Mouse (Mus musculus) bone marrow, adult 2 months (tissue): ENCODE data around the gene Ugt1a2. TPM values are rescaled to one million over a fixed set of nuclear protein-coding genes. Genes with fewer than 3 reads are reported as not detected.

Experiments
- H3K27ac ChIP-seq: fragments of 200-500 bp; 2 replicates; pipeline ENCODE4 v1.5.1; 2012; ENCODE audit warnings: low read depth, mild to moderate bottlenecking, control low read depth, inconsistent platforms, low read length; ENCODE audit not compliant: control insufficient read depth, poor library complexity, insufficient read depth
- H3K4me1 ChIP-seq: fragments of 200-500 bp; 2 replicates; pipeline ENCODE4 v1.6.1; 2011; ENCODE audit warnings: low read length; ENCODE audit not compliant: control insufficient read depth, insufficient read depth
- H3K4me3 ChIP-seq: fragments of 200-500 bp; replicated peaks from 2 replicates; pipeline ENCODE3; 2011; ENCODE audit warnings: mild to moderate bottlenecking, low read depth, low read length, control low read depth; ENCODE audit not compliant: control insufficient read depth
- CTCF ChIP-seq: fragments of 200-500 bp; IDR thresholded peaks from 2 replicates; pipeline ENCODE4 v1.5.1; 2011; ENCODE audit warnings: low read length, control low read depth; ENCODE audit not compliant: control insufficient read depth, insufficient read depth
- POLR2A ChIP-seq: fragments of 200-500 bp; IDR thresholded peaks from 2 replicates; pipeline ENCODE4 v1.6.1; 2011; ENCODE audit warnings: low read depth, mild to moderate bottlenecking, control low read depth, low read length, borderline replicate concordance; ENCODE audit not compliant: control insufficient read depth
- WGBS: fragments of 180-500 bp; shearing (Covaris S2); methylation state at CpG from one replicate; pipeline ENCODE4 v1.1.7; 2018; 5-methylcytosine and 5-hydroxymethylcytosine counted together
- polyA plus RNA-seq: library from polyadenylated mRNA; stranded (reverse); fragments of >200 nt; gene quantifications from 2 replicates; pipeline ENCODE4 v1.2.4, GENCODE M21; 2011; ENCODE audit warnings: low replicate concordance; ENCODE audit not compliant: missing spikeins, insufficient read depth, insufficient read length

The Ugt1a2 gene
- polyA plus RNA-seq, 1 experiment: 5.8 TPM

- H3K27ac ChIP-seq: no peak overlapping the region
- no peaks in the 10 kb centered on the region; the same call in 1 of the 2 replicates for H3K4me1 ChIP-seq
- WGBS: 66% methylated on average over 7 of the region's 7 CpGs
- TF ChIP-seq CTCF (no peak), POLR2A (no peak)
- no peak overlapping the region for H3K4me3 ChIP-seq
These were observed 27.7 kb downstream of the Ugt1a2 start for GRCm38 (mm10) chr1:88228121-88228520.

- no peak overlapping the region for H3K4me3 ChIP-seq
- 73% methylated on average over 3 of the region's 3 CpGs for WGBS
- no peak for TF ChIP-seq CTCF
- TF ChIP-seq POLR2A: no peak
- no peaks in the 10 kb centered on the region; the same call in 1 of the 2 replicates for H3K4me1 ChIP-seq
- no peak overlapping the region for H3K27ac ChIP-seq
These were observed 29.2 kb downstream of the Ugt1a2 start for GRCm38 (mm10) chr1:88229566-88229965.

- WGBS: 78% methylated on average over 5 of the region's 5 CpGs
- Histone ChIP-seq H3K4me1 (no peaks in the 10 kb centered on the region; the same call in 1 of the 2 replicates), H3K27ac (no peak overlapping the region), H3K4me3 (no peak overlapping the region)
- TF ChIP-seq POLR2A (no peak), CTCF (no peak)
These were observed 29.6 kb downstream of the Ugt1a2 start for GRCm38 (mm10) chr1:88229986-88230385.

GRCm38 (mm10) chr1:88230421-88230820, 30.0 kb downstream of the Ugt1a2 start:
- Histone ChIP-seq H3K4me1 (no peaks in the 10 kb centered on the region; the same call in 1 of the 2 replicates), H3K27ac (no peak overlapping the region), H3K4me3 (no peak overlapping the region)
- TF ChIP-seq CTCF (no peak), POLR2A (no peak)
- WGBS: 70% methylated on average over 7 of the region's 7 CpGs

- Histone ChIP-seq H3K4me1 (no peaks in the 10 kb centered on the region; the same call in 1 of the 2 replicates), H3K4me3 (no peak overlapping the region), H3K27ac (no peak overlapping the region)
- no peak for TF ChIP-seq POLR2A
- TF ChIP-seq CTCF: no peak
- WGBS: 73% methylated on average over 6 of the region's 6 CpGs
These were observed 30.8 kb downstream of the Ugt1a2 start for GRCm38 (mm10) chr1:88230981-88231802.

- Histone ChIP-seq H3K4me3 (no peak overlapping the region), H3K4me1 (no peaks in the 10 kb centered on the region), H3K27ac (no peak overlapping the region)
- 62% methylated on average over 7 of the region's 7 CpGs for WGBS
- no peak for TF ChIP-seq POLR2A
- no peak for TF ChIP-seq CTCF
These were observed 31.6 kb downstream of the Ugt1a2 start for GRCm38 (mm10) chr1:88231803-88232499.

GRCm38 (mm10) chr1:88232664-88233380, 32.4 kb downstream of the Ugt1a2 start:
- no peak for TF ChIP-seq CTCF
- 52% methylated on average over 3 of the region's 3 CpGs for WGBS
- H3K4me1 ChIP-seq: no peaks in the 10 kb centered on the region
- no peak overlapping the region for H3K27ac ChIP-seq
- H3K4me3 ChIP-seq: no peak overlapping the region
